Mouse (Mus musculus): ENCODE data around the gene Gpr3. TPM values are rescaled to one million over a fixed set of nuclear protein-coding genes. Genes with fewer than 3 reads are reported as not detected.

Gpr3 gene
- polyA plus RNA-seq, 1 experiment = 0.40 TPM

- Histone ChIP-seq H3K27me3 (ENCODE audit: control insufficient read depth, insufficient read depth, insufficient read length) (no peaks in the 10 kb centered on the region), H3K79me2 (ENCODE audit: control insufficient read depth, insufficient read depth) (peaks cover 99% of the 10 kb centered on the region), H3ac (ENCODE audit: control insufficient read depth, insufficient read length) (no peak overlapping the region), H3K36me3 (ENCODE audit: control insufficient read depth, insufficient read depth) (peaks cover 8% of the 10 kb centered on the region), H3K4me3 (no peak overlapping the region), H3K4me2 (ENCODE audit: low read depth) (no peak overlapping the region)
- TF ChIP-seq MYOD1 (IDR thresholded peaks at IDR 0.05; ENCODE audit: control insufficient read depth in 1 of 3, insufficient read length in 2 of 3, low read depth in 2 of 3) (no peak), REST (IDR thresholded peaks at IDR 0.05; ENCODE audit: insufficient read depth, insufficient read length) (no peak), POLR2AphosphoS2 (IDR thresholded peaks at IDR 0.05; ENCODE audit: insufficient read length, low read depth) (no peak), POLR2A (IDR thresholded peaks at IDR 0.05; ENCODE audit: insufficient read length, low read depth) (no peak), MAX (IDR thresholded peaks at IDR 0.05; ENCODE audit: low read depth) (no peak), SRF (IDR thresholded peaks at IDR 0.05; ENCODE audit: control insufficient read depth, insufficient read length, low read depth) (no peak), E2F4 (IDR thresholded peaks at IDR 0.05; ENCODE audit: insufficient read depth) (no peak), USF1 (IDR thresholded peaks at IDR 0.05; ENCODE audit: low read depth) (no peak), TCF3 (IDR thresholded peaks at IDR 0.05; ENCODE audit: insufficient read length, low read depth) (no peak), CEBPB (IDR thresholded peaks at IDR 0.05; ENCODE audit: insufficient read depth, poor library complexity, severe bottlenecking) (no peak), MYOG (IDR thresholded peaks at IDR 0.05; ENCODE audit: control insufficient read depth in 1 of 3, insufficient read depth in 1 of 3, insufficient read length in 2 of 3, low read depth in 2 of 3) (no peak), TCF12 (IDR thresholded peaks at IDR 0.05; ENCODE audit: insufficient read depth, poor library complexity, severe bottlenecking) (no peak)
These were observed 51.5 kb downstream of the Gpr3 start for GRCm38 (mm10) chr4:133160821-133161220.

DNA sequence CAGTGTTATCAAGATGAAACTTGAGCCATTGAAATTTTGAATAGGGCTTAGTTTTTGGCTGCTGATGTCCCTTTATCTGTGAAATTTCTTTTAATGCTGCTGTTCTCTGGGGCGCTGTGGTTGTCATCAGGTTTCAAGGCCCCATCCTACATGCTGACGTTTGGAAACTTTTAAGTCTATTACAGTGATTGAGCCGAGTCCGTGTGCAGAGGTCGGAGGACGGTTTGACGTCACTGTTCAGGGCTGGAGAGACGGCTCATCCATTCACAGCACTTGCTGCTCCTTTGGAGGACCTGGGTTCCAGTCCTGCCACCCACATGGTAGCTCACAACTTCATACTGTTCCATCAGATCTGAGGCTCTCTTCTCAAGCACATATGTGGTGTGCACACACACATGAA is 52.1 kb downstream of the Gpr3 start:
- Histone ChIP-seq H3K4me3 (no peak overlapping the region), H3K4me2 (ENCODE audit: low read depth) (no peak overlapping the region), H3K36me3 (ENCODE audit: control insufficient read depth, insufficient read depth) (peaks cover 8% of the 10 kb centered on the region), H3K27me3 (ENCODE audit: control insufficient read depth, insufficient read depth, insufficient read length) (no peaks in the 10 kb centered on the region), H3K79me2 (ENCODE audit: control insufficient read depth, insufficient read depth) (peaks cover 98% of the 10 kb centered on the region), H3ac (ENCODE audit: control insufficient read depth, insufficient read length) (no peak overlapping the region)
- TF ChIP-seq POLR2A (IDR thresholded peaks at IDR 0.05; ENCODE audit: insufficient read length, low read depth) = no peak
- TF ChIP-seq MYOG (IDR thresholded peaks at IDR 0.05; ENCODE audit: control insufficient read depth in 1 of 3, insufficient read depth in 1 of 3, insufficient read length in 2 of 3, low read depth in 2 of 3) = no peak
- no peak for TF ChIP-seq MAX (IDR thresholded peaks at IDR 0.05; ENCODE audit: low read depth)
- TF ChIP-seq TCF12 (IDR thresholded peaks at IDR 0.05; ENCODE audit: insufficient read depth, poor library complexity, severe bottlenecking) = no peak
- no peak for TF ChIP-seq USF1 (IDR thresholded peaks at IDR 0.05; ENCODE audit: low read depth)

DNA sequence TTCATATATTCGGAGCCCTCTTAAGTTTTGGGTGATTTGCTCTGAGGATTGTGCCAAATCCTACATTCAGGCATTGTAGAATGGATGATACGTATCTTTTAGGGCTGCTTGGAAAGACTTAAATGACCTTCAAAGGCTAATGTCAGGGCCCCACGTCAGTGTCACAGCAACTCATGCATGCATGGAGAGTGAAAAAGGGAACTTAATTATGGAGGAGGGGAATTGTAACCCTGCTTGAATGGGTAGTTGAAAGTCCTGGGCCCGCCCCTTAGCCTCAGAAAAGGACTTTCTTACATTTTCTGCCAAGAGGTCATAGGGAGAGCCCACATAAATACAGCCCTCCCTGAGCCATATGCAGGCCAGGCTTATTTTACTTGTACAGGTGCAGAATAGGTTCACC is 52.7 kb downstream of the Gpr3 start:
- no peak overlapping the region for H3ac ChIP-seq (ENCODE audit: control insufficient read depth, insufficient read length)
- TF ChIP-seq POLR2A (IDR thresholded peaks at IDR 0.05; ENCODE audit: insufficient read length, low read depth) (no peak), TCF3 (IDR thresholded peaks at IDR 0.05; ENCODE audit: insufficient read length, low read depth) (no peak)
- no peak overlapping the region for H3K4me3 ChIP-seq
- peaks cover 94% of the 10 kb centered on the region for H3K79me2 ChIP-seq (ENCODE audit: control insufficient read depth, insufficient read depth)
- H3K4me2 ChIP-seq (ENCODE audit: low read depth) = no peak overlapping the region
- H3K27me3 ChIP-seq (ENCODE audit: control insufficient read depth, insufficient read depth, insufficient read length) = no peaks in the 10 kb centered on the region
- peaks cover 8% of the 10 kb centered on the region for H3K36me3 ChIP-seq (ENCODE audit: control insufficient read depth, insufficient read depth)

Other genes with a start within 250 kb of the Gpr3 start
- not detected for gene Fgr, start 238.4 kb downstream of the Gpr3 start, polyA plus RNA-seq (2012; fragmentation: generic; extraction: Trizol)
- gene Ahdc1, start 201.3 kb downstream of the Gpr3 start, polyA plus RNA-seq (2012; fragmentation: generic; extraction: Trizol) = 58.2 TPM
- gene Wasf2, start 82.0 kb downstream of the Gpr3 start, polyA plus RNA-seq (2012; fragmentation: generic; extraction: Trizol) = 62.0 TPM
- 0.22 TPM for gene Cd164l2, start 405 bp downstream of the Gpr3 start, polyA plus RNA-seq (2012; fragmentation: generic; extraction: Trizol)
- 4.6 TPM for gene Map3k6, start 28.3 kb upstream of the Gpr3 start, polyA plus RNA-seq (2012; fragmentation: generic; extraction: Trizol)
- 3.4 TPM for gene Sytl1, start 50.6 kb upstream of the Gpr3 start, polyA plus RNA-seq (2012; fragmentation: generic; extraction: Trizol)
- gene Tmem222, start 65.3 kb upstream of the Gpr3 start, polyA plus RNA-seq (2012; fragmentation: generic; extraction: Trizol) = 66.9 TPM
- gene Wdtc1, start 140.9 kb upstream of the Gpr3 start, polyA plus RNA-seq (2012; fragmentation: generic; extraction: Trizol) = 53.1 TPM
- 23.3 TPM for gene Slc9a1, start 157.2 kb upstream of the Gpr3 start, polyA plus RNA-seq (2012; fragmentation: generic; extraction: Trizol)

All from myocyte (in vitro differentiated cells).